Mouse (Mus musculus): ENCODE data around the gene Mxd1. TPM values are rescaled to one million over a fixed set of nuclear protein-coding genes. Genes with fewer than 3 reads are reported as not detected.

The Mxd1 gene
- polyA plus RNA-seq, 1 experiment: 5.8 TPM

DNA sequence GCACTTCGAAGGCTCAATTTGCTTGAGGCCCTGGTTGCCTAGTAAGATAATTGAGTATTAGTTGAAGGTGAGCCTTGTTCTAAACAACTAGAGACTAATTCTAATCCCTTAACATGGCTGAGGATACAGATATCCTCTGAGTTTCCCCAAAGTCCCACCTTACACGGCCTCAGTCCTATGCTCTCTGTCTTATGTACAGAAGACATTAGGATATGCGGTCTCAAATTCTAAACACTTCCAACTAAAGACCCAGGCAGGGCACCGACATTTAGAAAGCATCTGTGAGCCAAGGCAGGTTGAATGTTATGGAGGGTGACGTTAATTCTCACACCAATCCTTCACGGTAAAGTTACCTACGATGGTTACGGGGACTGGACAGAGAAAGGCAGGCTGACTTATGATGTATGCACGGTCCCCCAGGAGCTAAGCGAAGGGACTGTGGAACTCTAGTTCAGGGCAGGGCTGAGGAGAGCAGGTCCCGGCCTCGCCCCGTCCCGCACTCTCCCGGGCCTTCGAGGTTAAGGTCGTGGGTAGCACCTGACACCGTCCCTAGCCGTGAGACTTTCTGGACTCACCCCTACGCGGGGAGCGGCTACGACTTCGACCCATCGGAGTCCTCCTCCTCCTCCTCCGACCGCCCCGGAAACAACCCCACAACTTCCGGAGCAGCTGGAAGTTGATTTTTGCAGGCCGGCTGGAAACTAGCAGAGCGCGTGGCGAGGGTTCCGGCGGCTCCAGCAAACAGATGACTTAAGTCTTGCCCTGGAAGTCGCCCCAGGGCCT is 15.1 kb upstream of the Mxd1 start, which contains the start of gene Snrnp27:
TSS of gene Snrnp27 (minus strand) at position 651 of the 783 bp plus-strand sequence.
- TF ChIP-seq POLR2A (IDR thresholded peaks at IDR 0.05; ENCODE audit: low read depth, low read length) (peak; percentile 87), CTCF (IDR thresholded peaks at IDR 0.05; ENCODE audit: borderline replicate concordance, insufficient read depth, low read length) (no peak)
- Histone ChIP-seq H3K4me3 (ENCODE audit: insufficient read depth, low read length) (peak within 1 kb of the TSS; percentile 98), H3K27ac (ENCODE audit: insufficient read depth, low read length) (peak within 1 kb of the TSS; percentile 30; the same call in 1 of the 2 replicates), H3K4me1 (ENCODE audit: control insufficient read depth, insufficient read depth, low read length) (peaks cover 2% of the 10 kb centered on the region)

- H3K27ac ChIP-seq (ENCODE audit: insufficient read depth, low read length): no peak overlapping the region
- no peak for TF ChIP-seq CTCF (IDR thresholded peaks at IDR 0.05; ENCODE audit: borderline replicate concordance, insufficient read depth, low read length)
- no peak for TF ChIP-seq POLR2A (IDR thresholded peaks at IDR 0.05; ENCODE audit: low read depth, low read length)
- H3K4me1 ChIP-seq (ENCODE audit: control insufficient read depth, insufficient read depth, low read length): peaks cover 2% of the 10 kb centered on the region
- no peak overlapping the region for H3K4me3 ChIP-seq (ENCODE audit: insufficient read depth, low read length)
Measured at GRCm38 (mm10) chr6:86681289-86681688, 12.3 kb upstream of the Mxd1 start.

DNA sequence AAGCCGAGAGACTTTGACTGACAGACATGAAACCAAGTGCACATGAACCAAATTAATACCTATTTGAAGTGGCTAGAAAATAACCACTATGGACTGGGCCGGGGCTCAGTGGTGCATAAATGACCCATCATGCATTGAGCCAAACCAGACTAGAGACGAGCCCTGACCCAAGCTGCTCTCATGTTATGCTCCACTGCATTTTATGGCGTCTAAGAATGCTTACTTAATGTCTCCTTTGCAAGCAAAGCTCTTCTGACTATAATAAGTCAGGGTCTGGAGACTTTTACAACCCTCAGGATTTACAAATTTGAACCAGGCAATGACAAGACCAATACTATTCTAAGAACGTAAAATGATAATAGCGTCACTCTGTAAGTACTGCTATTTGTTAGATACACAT is 9.4 kb upstream of the Mxd1 start:
- H3K4me3 ChIP-seq (ENCODE audit: insufficient read depth, low read length): no peak overlapping the region
- peaks cover 2% of the 10 kb centered on the region for H3K4me1 ChIP-seq (ENCODE audit: control insufficient read depth, insufficient read depth, low read length)
- TF ChIP-seq CTCF (IDR thresholded peaks at IDR 0.05; ENCODE audit: borderline replicate concordance, insufficient read depth, low read length) (no peak), POLR2A (IDR thresholded peaks at IDR 0.05; ENCODE audit: low read depth, low read length) (no peak)
- no peak overlapping the region for H3K27ac ChIP-seq (ENCODE audit: insufficient read depth, low read length)

DNA sequence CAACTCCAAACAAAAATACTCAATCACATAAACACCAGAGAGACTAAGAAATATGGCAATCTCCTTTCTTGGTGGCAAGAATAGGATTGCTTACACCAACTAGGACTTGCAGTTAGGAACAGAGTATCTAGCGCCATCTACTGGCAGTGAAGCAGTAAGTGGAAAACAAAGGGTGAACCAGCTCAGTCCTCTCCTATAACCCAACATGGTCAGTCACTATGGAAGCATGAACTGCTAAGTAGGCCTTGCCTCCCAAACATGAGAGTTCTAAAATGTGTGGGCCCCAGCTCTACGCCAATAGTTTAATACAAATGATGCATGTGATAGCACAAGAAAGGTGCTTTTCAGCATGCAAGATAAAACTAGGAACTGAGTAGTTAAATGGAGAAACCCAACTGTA is 1.9 kb upstream of the Mxd1 start:
- TF ChIP-seq CTCF (IDR thresholded peaks at IDR 0.05; ENCODE audit: borderline replicate concordance, insufficient read depth, low read length) (peak; percentile 28; the same call in 1 of the 2 replicates), POLR2A (IDR thresholded peaks at IDR 0.05; ENCODE audit: low read depth, low read length) (no peak)
- no peak overlapping the region for H3K4me3 ChIP-seq (ENCODE audit: insufficient read depth, low read length)

GRCm38 (mm10) chr6:86669240-86669727 is 323 bp upstream of the Mxd1 start:
- TF ChIP-seq POLR2A (IDR thresholded peaks at IDR 0.05; ENCODE audit: low read depth, low read length) (peak; percentile 66), CTCF (IDR thresholded peaks at IDR 0.05; ENCODE audit: borderline replicate concordance, insufficient read depth, low read length) (no peak)
- Histone ChIP-seq H3K4me1 (ENCODE audit: control insufficient read depth, insufficient read depth, low read length) (no peaks in the 10 kb centered on the region), H3K27ac (ENCODE audit: insufficient read depth, low read length) (no peak overlapping the region), H3K4me3 (ENCODE audit: insufficient read depth, low read length) (peak overlapping the region; percentile 54)

More for the DNA sequence above, 1.9 kb upstream of the Mxd1 start:
- H3K4me1 ChIP-seq (ENCODE audit: control insufficient read depth, insufficient read depth, low read length): no peaks in the 10 kb centered on the region
- H3K27ac ChIP-seq (ENCODE audit: insufficient read depth, low read length): no peak overlapping the region

GRCm38 (mm10) chr6:86667061-86667460 is 1.9 kb downstream of the Mxd1 start:
- H3K27ac ChIP-seq (ENCODE audit: insufficient read depth, low read length): no peak overlapping the region
- no peak overlapping the region for H3K4me3 ChIP-seq (ENCODE audit: insufficient read depth, low read length)
- H3K4me1 ChIP-seq (ENCODE audit: control insufficient read depth, insufficient read depth, low read length): no peaks in the 10 kb centered on the region
- TF ChIP-seq CTCF (IDR thresholded peaks at IDR 0.05; ENCODE audit: borderline replicate concordance, insufficient read depth, low read length): no peak
- TF ChIP-seq POLR2A (IDR thresholded peaks at IDR 0.05; ENCODE audit: low read depth, low read length): no peak

- H3K27ac ChIP-seq (ENCODE audit: insufficient read depth, low read length): no peak overlapping the region
- no peak overlapping the region for H3K4me3 ChIP-seq (ENCODE audit: insufficient read depth, low read length)
- TF ChIP-seq POLR2A (IDR thresholded peaks at IDR 0.05; ENCODE audit: low read depth, low read length): no peak
- no peak for TF ChIP-seq CTCF (IDR thresholded peaks at IDR 0.05; ENCODE audit: borderline replicate concordance, insufficient read depth, low read length)
Measured at GRCm38 (mm10) chr6:86665560-86666307, 3.2 kb downstream of the Mxd1 start.

GRCm38 (mm10) chr6:86665076-86665475 is 3.9 kb downstream of the Mxd1 start:
- no peaks in the 10 kb centered on the region for H3K4me1 ChIP-seq (ENCODE audit: control insufficient read depth, insufficient read depth, low read length)
- no peak overlapping the region for H3K27ac ChIP-seq (ENCODE audit: insufficient read depth, low read length)
- H3K4me3 ChIP-seq (ENCODE audit: insufficient read depth, low read length): no peak overlapping the region
- TF ChIP-seq POLR2A (IDR thresholded peaks at IDR 0.05; ENCODE audit: low read depth, low read length): no peak
- TF ChIP-seq CTCF (IDR thresholded peaks at IDR 0.05; ENCODE audit: borderline replicate concordance, insufficient read depth, low read length): no peak

More at GRCm38 (mm10) chr6:86665560-86666307, 3.2 kb downstream of the Mxd1 start:
- H3K4me1 ChIP-seq (ENCODE audit: control insufficient read depth, insufficient read depth, low read length): no peaks in the 10 kb centered on the region

GRCm38 (mm10) chr6:86660161-86660877 is 8.6 kb downstream of the Mxd1 start:
- H3K4me1 ChIP-seq (ENCODE audit: control insufficient read depth, insufficient read depth, low read length): no peaks in the 10 kb centered on the region
- TF ChIP-seq POLR2A (IDR thresholded peaks at IDR 0.05; ENCODE audit: low read depth, low read length) (no peak), CTCF (IDR thresholded peaks at IDR 0.05; ENCODE audit: borderline replicate concordance, insufficient read depth, low read length) (no peak)
- no peak overlapping the region for H3K4me3 ChIP-seq (ENCODE audit: insufficient read depth, low read length)
- H3K27ac ChIP-seq (ENCODE audit: insufficient read depth, low read length): no peak overlapping the region

All from embryonic fibroblast, embryonic 13.5 days (primary cell).